Mouse (Mus musculus) embryonic fibroblast, embryonic 13.5 days (primary cell): ENCODE measurements around the gene Mindy2.

Source experiments
- CTCF ChIP-seq: IDR thresholded peaks from 2 replicates; pipeline ENCODE4 v1.5.1; 2011; ENCODE audit warnings: mild to moderate bottlenecking, control low read depth, low read length, moderate library complexity, borderline replicate concordance; ENCODE audit not compliant: insufficient read depth
- POLR2A ChIP-seq: IDR thresholded peaks from 2 replicates; pipeline ENCODE4 v1.6.1; 2011; ENCODE audit warnings: low read depth, mild to moderate bottlenecking, control low read depth, low read length, moderate library complexity

- no peak for TF ChIP-seq CTCF
- no peak for TF ChIP-seq POLR2A
Measured at GRCm38 (mm10) chr9:70673656-70674055, 16.7 kb upstream of the Mindy2 start.
